Comparison of ENCODE assay signal across 22 mouse cellular contexts in genomic region chr13:113862951-113863350, GRCm38 (mm10).
DNase-seq lines count a peak whose midpoint lies in the region; ATAC-seq and TF ChIP-seq lines count a peak whose summit lies in the region.
"Had no signal": no experiment of that assay in that cellular context is flagged by ENCODE, and none has a peak within 500 bp of the region (broad histone marks: within the 10 kb centered on the region; RNA-seq: fewer than 3 reads in every experiment).

No protein-coding gene starts in this region.

- H3K27ac ChIP-seq in heart, embryonic 10.5 days = 0 out of 2 replicates have a peak overlapping the region, but pooled peaks have one; percentile 1
- peak overlapping the region; percentile 54 for H3K27ac ChIP-seq in liver, embryonic 12.5 days
- H3K27ac ChIP-seq in liver, postnatal 0 days (ENCODE audit: low read depth) = no peak overlapping the region
- H3K27ac ChIP-seq in lung, postnatal 0 days (ENCODE audit: low read length) = peak overlapping the region; percentile 43; the same call in 1 of the 2 replicates
- H3K27ac ChIP-seq: embryonic facial prominence, embryonic 13.5 days; embryonic facial prominence, embryonic 15.5 days; forebrain, embryonic 10.5 days; forebrain, embryonic 12.5 days had no signal

- DNase-seq in heart, embryonic 10.5 days (ENCODE audit: low spot score) = peak; percentile 66
- DNase-seq in heart, postnatal 10 days = no peak
- DNase-seq in liver, postnatal 0 days = no peak
- DNase-seq in lung, postnatal 0 days (ENCODE audit: low spot score) = no peak
- no peak for DNase-seq in lung, postnatal 10 days
- DNase-seq: adrenal gland, adult 2 months; adrenal gland, postnatal 10 days; adrenal gland, postnatal 25 days; cerebellum, adult 11 months; cerebellum, adult 18-20 months; cerebellum, adult 8-10 months; cerebellum, adult 9-11 months; cerebellum, postnatal 14 days; cerebellum, postnatal 36 days; embryo, embryonic 11 days had no signal

- H3K9me3 ChIP-seq in heart, embryonic 10.5 days = no peaks in the 10 kb centered on the region
- no peaks in the 10 kb centered on the region for H3K9me3 ChIP-seq in liver, embryonic 12.5 days (replicated peaks)
- H3K9me3 ChIP-seq in liver, postnatal 0 days (ENCODE audit: low read length) = no peaks in the 10 kb centered on the region
- H3K9me3 ChIP-seq in lung, postnatal 0 days (ENCODE audit: low read length) = no peaks in the 10 kb centered on the region
- H3K9me3 ChIP-seq: embryonic facial prominence, embryonic 13.5 days; embryonic facial prominence, embryonic 15.5 days; forebrain, embryonic 10.5 days; forebrain, embryonic 12.5 days had no signal

- H3K4me2 ChIP-seq in liver, embryonic 12.5 days = no peak overlapping the region
- H3K4me2 ChIP-seq in liver, postnatal 0 days (ENCODE audit: low read depth, low read length) = no peak overlapping the region
- no peak overlapping the region for H3K4me2 ChIP-seq in lung, postnatal 0 days (replicated peaks; ENCODE audit: low read depth, low read length)
- H3K4me2 ChIP-seq: embryonic facial prominence, embryonic 13.5 days; embryonic facial prominence, embryonic 15.5 days; forebrain, embryonic 12.5 days had no signal

- 78% methylated on average over 10 of the region's 10 CpGs for WGBS in heart, embryonic 10.5 days
- WGBS in liver, embryonic 12.5 days (ENCODE audit: insufficient replicate concordance) = 84% methylated on average over 10 of the region's 10 CpGs
- 82% methylated on average over 10 of the region's 10 CpGs for WGBS in liver, postnatal 0 days (ENCODE audit: insufficient replicate concordance)
- 82% methylated on average over 10 of the region's 10 CpGs for WGBS in lung, postnatal 0 days

- TF ChIP-seq EP300 in liver, postnatal 0 days (IDR thresholded peaks at IDR 0.05; ENCODE audit: low read depth) = no peak
- no peak for TF ChIP-seq EP300 in lung, postnatal 0 days (IDR thresholded peaks at IDR 0.05)

- no peaks in the 10 kb centered on the region for H3K36me3 ChIP-seq in heart, embryonic 10.5 days
- no peaks in the 10 kb centered on the region for H3K36me3 ChIP-seq in liver, embryonic 12.5 days
- no peaks in the 10 kb centered on the region for H3K36me3 ChIP-seq in liver, postnatal 0 days (replicated peaks; ENCODE audit: insufficient read depth, low read length)
- H3K36me3 ChIP-seq in lung, postnatal 0 days (ENCODE audit: insufficient read depth, low read length) = no peaks in the 10 kb centered on the region
- H3K36me3 ChIP-seq: embryonic facial prominence, embryonic 13.5 days; embryonic facial prominence, embryonic 15.5 days; forebrain, embryonic 10.5 days; forebrain, embryonic 12.5 days had no signal

- no peak for TF ChIP-seq CTCF in liver, postnatal 0 days (IDR thresholded peaks at IDR 0.05; ENCODE audit: low read depth)
- TF ChIP-seq CTCF in lung, postnatal 0 days (IDR thresholded peaks at IDR 0.05) = no peak

- H3K9ac ChIP-seq in liver, embryonic 12.5 days = no peak overlapping the region
- no peak overlapping the region for H3K9ac ChIP-seq in liver, postnatal 0 days (replicated peaks)
- H3K9ac ChIP-seq in lung, postnatal 0 days (replicated peaks; ENCODE audit: low read depth) = no peak overlapping the region
- H3K9ac ChIP-seq: embryonic facial prominence, embryonic 13.5 days; embryonic facial prominence, embryonic 15.5 days; forebrain, embryonic 12.5 days had no signal

- ATAC-seq in liver, embryonic 12.5 days = no peak
- no peak for ATAC-seq in liver, postnatal 0 days
- ATAC-seq in lung, postnatal 0 days = no peak
- ATAC-seq: forebrain, embryonic 14.5 days had no signal

- peaks cover 41% of the 10 kb centered on the region for H3K4me1 ChIP-seq in heart, embryonic 10.5 days
- H3K4me1 ChIP-seq in liver, embryonic 12.5 days = peaks cover 71% of the 10 kb centered on the region
- H3K4me1 ChIP-seq in liver, postnatal 0 days (ENCODE audit: insufficient read depth) = peaks cover 9% of the 10 kb centered on the region
- H3K4me1 ChIP-seq in lung, postnatal 0 days (ENCODE audit: insufficient read depth, low read depth, low read length) = no peaks in the 10 kb centered on the region
- H3K4me1 ChIP-seq: embryonic facial prominence, embryonic 15.5 days had no signal

- H3K27me3 ChIP-seq in heart, embryonic 10.5 days (ENCODE audit: insufficient read depth, poor library complexity, severe bottlenecking) = no peaks in the 10 kb centered on the region
- no peaks in the 10 kb centered on the region for H3K27me3 ChIP-seq in liver, embryonic 12.5 days (replicated peaks)
- H3K27me3 ChIP-seq in liver, postnatal 0 days (ENCODE audit: insufficient read depth, low read length) = no peaks in the 10 kb centered on the region
- H3K27me3 ChIP-seq in lung, postnatal 0 days (replicated peaks; ENCODE audit: insufficient read depth, low read length) = no peaks in the 10 kb centered on the region
- H3K27me3 ChIP-seq: embryonic facial prominence, embryonic 13.5 days; embryonic facial prominence, embryonic 15.5 days; forebrain, embryonic 12.5 days had no signal

- H3K4me3 ChIP-seq in heart, embryonic 10.5 days = no peak overlapping the region
- H3K4me3 ChIP-seq in liver, embryonic 12.5 days = no peak overlapping the region
- no peak overlapping the region for H3K4me3 ChIP-seq in liver, postnatal 0 days (ENCODE audit: low read depth, low read length)
- no peak overlapping the region for H3K4me3 ChIP-seq in lung, postnatal 0 days (ENCODE audit: low read depth, low read length)
- H3K4me3 ChIP-seq: embryonic facial prominence, embryonic 13.5 days; embryonic facial prominence, embryonic 15.5 days; erythroblast, embryonic 14.5 days; forebrain, embryonic 10.5 days; forebrain, embryonic 12.5 days had no signal

- intact Hi-C loops in heart, postnatal 10 days (cut with DNase I) = no loop called here
